Mouse (Mus musculus): Measurements from ENCODE around the gene Calcoco1. TPM values are rescaled to one million over a fixed set of nuclear protein-coding genes. Genes with fewer than 3 reads are reported as not detected.

The Calcoco1 gene
- polyA plus RNA-seq, 1 experiment from 2014 or later: 43.3 TPM

MicroRNAs encoded within 50 kb of the gene (microRNA counts, 519-probe panel; counts per million panel counts)
- microRNA mmu-miR-688: 2,307 counts per million, percentile 30 among the panel's probes with 10 or more counts

Small RNAs within 50 kb of the gene (microRNA-seq; reads per million reads assigned to microRNA genes)
- gene Mir688: not detected

Other genes with a start within 250 kb of the Calcoco1 start
- gene Gm10337, start 218.5 kb downstream of the Calcoco1 start, polyA plus RNA-seq (2015; fragmentation: Nextera tagmentation; extraction: Ambion mirVana): 9.5 and 14.8 TPM in 2 replicates
- gene Map3k12, start 205.1 kb downstream of the Calcoco1 start, polyA plus RNA-seq (2015; fragmentation: Nextera tagmentation; extraction: Ambion mirVana): 55.7 and 58.3 TPM in 2 replicates
- 98.0 and 104 TPM in 2 replicates for gene Tarbp2, start 204.0 kb downstream of the Calcoco1 start, polyA plus RNA-seq (2015; fragmentation: Nextera tagmentation; extraction: Ambion mirVana)
- gene Npff, start 197.2 kb downstream of the Calcoco1 start, polyA plus RNA-seq (2015; fragmentation: Nextera tagmentation; extraction: Ambion mirVana): 4.8 and 5.3 TPM in 2 replicates
- not detected in 2 replicates for gene Gm28047, start 97.1 kb downstream of the Calcoco1 start, polyA plus RNA-seq (2015; fragmentation: Nextera tagmentation; extraction: Ambion mirVana)
- 19.4 and 19.8 TPM in 2 replicates for gene Atf7, start 96.7 kb downstream of the Calcoco1 start, polyA plus RNA-seq (2015; fragmentation: Nextera tagmentation; extraction: Ambion mirVana)
- gene Atp5g2, start 49.8 kb downstream of the Calcoco1 start, polyA plus RNA-seq (2015; fragmentation: Nextera tagmentation; extraction: Ambion mirVana): 44.4 and 51.0 TPM in 2 replicates
- gene Hoxc13, start 198.9 kb upstream of the Calcoco1 start, polyA plus RNA-seq (2015; fragmentation: Nextera tagmentation; extraction: Ambion mirVana): not detected in 2 replicates
- not detected in 2 replicates for gene Hoxc12, start 214.6 kb upstream of the Calcoco1 start, polyA plus RNA-seq (2015; fragmentation: Nextera tagmentation; extraction: Ambion mirVana)
- not detected in 2 replicates for gene Hoxc11, start 232.2 kb upstream of the Calcoco1 start, polyA plus RNA-seq (2015; fragmentation: Nextera tagmentation; extraction: Ambion mirVana)
- gene Hoxc10, start 244.6 kb upstream of the Calcoco1 start, polyA plus RNA-seq (2015; fragmentation: Nextera tagmentation; extraction: Ambion mirVana): not detected in 2 replicates
- gene Hoxc5, start 245.3 kb upstream of the Calcoco1 start, polyA plus RNA-seq (2015; fragmentation: Nextera tagmentation; extraction: Ambion mirVana): 20.1 and 22.0 TPM in 2 replicates